Comparison of ENCODE assay signal across 20 mouse cellular contexts in the genomic region with DNA sequence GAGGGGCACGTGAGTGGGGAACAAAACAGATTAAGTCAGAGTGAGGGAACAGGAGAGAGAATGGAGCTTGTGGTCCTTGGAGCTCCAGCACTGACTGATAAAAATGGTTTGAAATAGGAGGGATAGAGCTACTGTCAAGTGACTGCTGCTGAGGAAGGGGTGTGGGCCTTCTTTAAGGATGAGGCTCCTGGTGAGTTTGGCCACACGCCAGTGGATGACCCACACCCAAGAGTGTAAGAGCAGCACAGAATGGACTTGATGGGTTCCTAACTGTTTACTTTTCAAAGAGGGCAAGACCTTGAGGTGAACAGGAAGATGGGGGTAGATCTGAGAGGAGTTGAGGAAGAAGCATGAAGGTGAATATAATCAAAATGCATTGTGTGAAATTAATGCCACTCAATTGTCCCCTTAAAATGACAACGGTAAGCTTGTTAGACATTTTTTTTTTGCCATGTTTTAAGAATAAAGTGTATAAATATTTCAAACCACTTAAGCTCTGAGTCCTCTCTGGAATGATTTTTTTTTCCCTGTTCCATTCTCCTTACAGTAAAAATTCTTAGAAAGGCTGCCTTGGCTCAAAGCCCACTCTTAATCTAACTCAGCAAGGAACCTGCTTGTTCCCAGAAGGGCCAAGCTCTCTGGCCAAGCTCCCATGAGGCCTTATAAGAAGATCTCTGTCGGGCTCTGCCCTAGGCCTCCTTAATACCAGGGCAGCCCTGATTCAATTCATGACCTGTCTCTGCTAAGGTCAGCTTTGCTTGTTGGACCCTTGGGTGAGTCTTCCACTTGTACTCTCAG. TPM values are rescaled to one million over a fixed set of nuclear protein-coding genes. Genes with fewer than 3 reads are reported as not detected.
DNase-seq lines count a peak whose midpoint lies in the region; ATAC-seq and TF ChIP-seq lines count a peak whose summit lies in the region.
"Had no signal": no experiment of that assay in that cellular context is flagged by ENCODE, and none has a peak within 500 bp of the region (broad histone marks: within the 10 kb centered on the region; RNA-seq: fewer than 3 reads in every experiment).

No protein-coding gene starts in this region.

- DNase-seq in adrenal gland, postnatal 10 days = peak; percentile 15
- DNase-seq in adrenal gland, adult 18-20 months (ENCODE audit: low spot score in 2 of 2) = no peak
- DNase-seq in kidney, adult 9 months = peak; percentile 6
- DNase-seq in stomach, postnatal 0 days (ENCODE audit: low spot score) = no peak
- DNase-seq in thymus, postnatal 25 days = no peak
- DNase-seq in layer of hippocampus, adult 2 months (ENCODE audit: low spot score in 2 of 2) = no peak
- DNase-seq: cerebellum, adult 9-10 months; gastrocnemius, postnatal 10 days; thymus, adult 2 months had no signal

- H3K36me3 ChIP-seq in kidney, embryonic 14.5 days (ENCODE audit: control insufficient read depth, insufficient read depth, low read length) = no peaks in the 10 kb centered on the region
- H3K36me3 ChIP-seq in stomach, embryonic 16.5 days (ENCODE audit: control insufficient read depth, insufficient read depth, low read length) = no peaks in the 10 kb centered on the region
- H3K36me3 ChIP-seq in stomach, postnatal 0 days (ENCODE audit: control insufficient read depth, insufficient read depth, low read length) = no peaks in the 10 kb centered on the region
- H3K36me3 ChIP-seq: embryonic facial prominence, embryonic 15.5 days; G1E; intestine, embryonic 15.5 days; limb, embryonic 13.5 days; liver, embryonic 15.5 days; midbrain, embryonic 15.5 days had no signal

- H3K4me2 ChIP-seq in kidney, embryonic 14.5 days (replicated peaks; ENCODE audit: low read depth, low read length) = no peak overlapping the region
- H3K4me2 ChIP-seq in stomach, embryonic 16.5 days (ENCODE audit: low read depth, low read length) = no peak overlapping the region
- H3K4me2 ChIP-seq in stomach, postnatal 0 days (replicated peaks; ENCODE audit: low read depth) = no peak overlapping the region
- H3K4me2 ChIP-seq: embryonic facial prominence, embryonic 15.5 days; intestine, embryonic 15.5 days; limb, embryonic 13.5 days; liver, embryonic 15.5 days; midbrain, embryonic 15.5 days had no signal

- ATAC-seq in kidney, embryonic 14.5 days (ENCODE audit: low FRiP score, low TSS enrichment) = no peak
- ATAC-seq in stomach, embryonic 16.5 days (ENCODE audit: insufficient read depth, low FRiP score) = peak; percentile 47; the same call in 1 of the 2 replicates
- no peak for ATAC-seq in stomach, postnatal 0 days (ENCODE audit: low FRiP score, low TSS enrichment)
- ATAC-seq: CD4-positive, CD25-positive, alpha-beta regulatory T cell, adult 4 months; intestine, embryonic 15.5 days; midbrain, embryonic 15.5 days had no signal

- H3K27me3 ChIP-seq in kidney, embryonic 14.5 days (ENCODE audit: control insufficient read depth, insufficient read depth, low read length) = no peaks in the 10 kb centered on the region
- H3K27me3 ChIP-seq in stomach, embryonic 16.5 days (ENCODE audit: control insufficient read depth, insufficient read depth, low read length) = no peaks in the 10 kb centered on the region
- H3K27me3 ChIP-seq in stomach, postnatal 0 days (ENCODE audit: control insufficient read depth, insufficient read depth, low read length) = no peaks in the 10 kb centered on the region
- H3K27me3 ChIP-seq: embryonic facial prominence, embryonic 15.5 days; intestine, embryonic 15.5 days; limb, embryonic 13.5 days; liver, embryonic 15.5 days; megakaryocyte, embryonic 14.5 days; midbrain, embryonic 15.5 days had no signal

- no peak overlapping the region for H3K4me3 ChIP-seq in kidney, embryonic 14.5 days (ENCODE audit: low read length)
- no peak overlapping the region for H3K4me3 ChIP-seq in stomach, embryonic 16.5 days (replicated peaks; ENCODE audit: low read length)
- H3K4me3 ChIP-seq in stomach, postnatal 0 days (ENCODE audit: low read depth, low read length) = no peak overlapping the region
- no peak overlapping the region for H3K4me3 ChIP-seq in layer of hippocampus, adult 2 months
- H3K4me3 ChIP-seq: embryonic facial prominence, embryonic 15.5 days; intestine, embryonic 15.5 days; limb, embryonic 13.5 days; liver, embryonic 15.5 days; megakaryocyte, embryonic 14.5 days; midbrain, embryonic 15.5 days had no signal

- no peak overlapping the region for H3K27ac ChIP-seq in kidney, embryonic 14.5 days (ENCODE audit: low read depth, low read length)
- H3K27ac ChIP-seq in stomach, embryonic 16.5 days (ENCODE audit: low read length) = no peak overlapping the region
- H3K27ac ChIP-seq in stomach, postnatal 0 days (replicated peaks) = no peak overlapping the region
- H3K27ac ChIP-seq in layer of hippocampus, adult 2 months = no peak overlapping the region
- H3K27ac ChIP-seq: embryonic facial prominence, embryonic 15.5 days; intestine, embryonic 15.5 days; limb, embryonic 13.5 days; liver, embryonic 15.5 days; midbrain, embryonic 15.5 days had no signal

- H3K9ac ChIP-seq in kidney, embryonic 14.5 days (ENCODE audit: low read depth, low read length) = no peak overlapping the region
- no peak overlapping the region for H3K9ac ChIP-seq in stomach, embryonic 16.5 days (ENCODE audit: low read length)
- H3K9ac ChIP-seq in stomach, postnatal 0 days (ENCODE audit: low read length) = no peak overlapping the region
- H3K9ac ChIP-seq: embryonic facial prominence, embryonic 15.5 days; intestine, embryonic 15.5 days; limb, embryonic 13.5 days; liver, embryonic 15.5 days; midbrain, embryonic 15.5 days had no signal

- H3K9me3 ChIP-seq in kidney, embryonic 14.5 days (ENCODE audit: control insufficient read depth, low read length) = no peaks in the 10 kb centered on the region
- H3K9me3 ChIP-seq in stomach, embryonic 16.5 days (replicated peaks; ENCODE audit: control insufficient read depth, low read length) = no peaks in the 10 kb centered on the region
- H3K9me3 ChIP-seq in stomach, postnatal 0 days (ENCODE audit: control insufficient read depth, low read length) = no peaks in the 10 kb centered on the region
- H3K9me3 ChIP-seq: embryonic facial prominence, embryonic 15.5 days; intestine, embryonic 15.5 days; liver, embryonic 15.5 days; midbrain, embryonic 15.5 days had no signal

- H3K4me1 ChIP-seq in kidney, embryonic 14.5 days (ENCODE audit: control insufficient read depth, insufficient read depth, low read length) = no peaks in the 10 kb centered on the region
- no peaks in the 10 kb centered on the region for H3K4me1 ChIP-seq in stomach, embryonic 16.5 days (ENCODE audit: control insufficient read depth, insufficient read depth, low read length)
- no peaks in the 10 kb centered on the region for H3K4me1 ChIP-seq in stomach, postnatal 0 days (replicated peaks; ENCODE audit: control insufficient read depth, insufficient read depth)
- H3K4me1 ChIP-seq: embryonic facial prominence, embryonic 15.5 days; intestine, embryonic 15.5 days; limb, embryonic 13.5 days; liver, embryonic 15.5 days; megakaryocyte, embryonic 14.5 days; midbrain, embryonic 15.5 days had no signal

- TF ChIP-seq EP300 in stomach, postnatal 0 days (optimal IDR thresholded peaks at IDR 0.05) = no peak

- WGBS in kidney, embryonic 14.5 days = 65% methylated on average over 4 of the region's 4 CpGs
- WGBS in stomach, embryonic 16.5 days = 43% methylated on average over 4 of the region's 4 CpGs
- 44% methylated on average over 4 of the region's 4 CpGs for WGBS in stomach, postnatal 0 days

- TF ChIP-seq CTCF in stomach, postnatal 0 days (IDR thresholded peaks at IDR 0.05; ENCODE audit: low read depth) = no peak
- TF ChIP-seq CTCF in layer of hippocampus, adult 2 months (conservative IDR thresholded peaks at IDR 0.05) = no peak

RNA-seq across cellular contexts. Expression of gene Prkd1, which starts 42.0 kb away (rescaled TPM):
- total RNA-seq in adrenal gland, postnatal 10 days (2021) = 10 to 100 TPM; 10.0 to 13.1 TPM
- total RNA-seq in adrenal gland, adult 18-20 months (2021) = 10 to 100 TPM; 13.5 to 18.6 TPM
- polyA plus RNA-seq in kidney, embryonic 14.5 days (2014; fragmentation: Nextera tagmentation; extraction: Ambion mirVana) = 3.7 and 6.0 TPM in 2 replicates
- polyA plus RNA-seq in stomach, embryonic 16.5 days (2015; fragmentation: Nextera tagmentation; extraction: Ambion mirVana) = 4.2 and 4.4 TPM in 2 replicates
- 2.4 and 2.5 TPM in 2 replicates for polyA plus RNA-seq in stomach, postnatal 0 days (2015; fragmentation: Nextera tagmentation; extraction: Ambion mirVana)
- total RNA-seq in layer of hippocampus, adult 2 months (2021) = 10 to 100 TPM; 14.5 to 15.4 TPM
- total RNA-seq: neutrophil, adult 5-6 weeks had no signal
- polyA plus RNA-seq: CD4-positive, CD25-positive, alpha-beta regulatory T cell, adult 4 months; G1E had no signal

Comparison
In these comparisons a context has a peak if more than half of its experiments do, and no peak if none do; other contexts are left out.
1. DNase-seq: peak in adrenal gland, postnatal 10 days (single experiment) and kidney, adult 9 months (single experiment); none in adrenal gland, adult 18-20 months (0 of 2), stomach, postnatal 0 days (single experiment), thymus, postnatal 25 days (single experiment) and layer of hippocampus, adult 2 months (0 of 2).